Mouse (Mus musculus): ENCODE data around the gene Gm11060. TPM values are rescaled to one million over a fixed set of nuclear protein-coding genes. Genes with fewer than 3 reads are reported as not detected.

The Gm11060 gene
- polyA plus RNA-seq, 1 experiment from 2014 or later: not detected

GRCm38 (mm10) chr2:105084035-105084434 is 7.8 kb upstream of the Gm11060 start:
- no peak for ATAC-seq (ENCODE audit: insufficient read depth)
- 58% methylated on average over 4 of the region's 4 CpGs for WGBS (ENCODE audit: insufficient replicate concordance)
- Histone ChIP-seq H3K9ac (no peak overlapping the region), H3K27ac (replicated peaks) (no peak overlapping the region), H3K36me3 (replicated peaks) (no peaks in the 10 kb centered on the region), H3K4me1 (replicated peaks) (no peaks in the 10 kb centered on the region), H3K27me3 (no peaks in the 10 kb centered on the region), H3K4me2 (no peak overlapping the region), H3K4me3 (replicated peaks) (no peak overlapping the region), H3K9me3 (replicated peaks) (no peaks in the 10 kb centered on the region)

- no peak for ATAC-seq (ENCODE audit: insufficient read depth)
- no peak overlapping the region for H3K4me2 ChIP-seq
- 73% methylated on average over 3 of the region's 3 CpGs for WGBS (ENCODE audit: insufficient replicate concordance)
These were observed 5.7 kb upstream of the Gm11060 start for GRCm38 (mm10) chr2:105086081-105086480.

GRCm38 (mm10) chr2:105088005-105088404 is 3.8 kb upstream of the Gm11060 start:
- no peaks in the 10 kb centered on the region for H3K9me3 ChIP-seq (replicated peaks)
- no peak overlapping the region for H3K4me3 ChIP-seq (replicated peaks)
- H3K4me1 ChIP-seq (replicated peaks): no peaks in the 10 kb centered on the region
- H3K27me3 ChIP-seq: no peaks in the 10 kb centered on the region
- H3K9ac ChIP-seq: no peak overlapping the region
- ATAC-seq (ENCODE audit: insufficient read depth): no peak
- H3K36me3 ChIP-seq (replicated peaks): no peaks in the 10 kb centered on the region
- no peak overlapping the region for H3K4me2 ChIP-seq
- WGBS (ENCODE audit: insufficient replicate concordance): 48% methylated on average over 3 of the region's 3 CpGs
- H3K27ac ChIP-seq (replicated peaks): no peak overlapping the region

More at GRCm38 (mm10) chr2:105086081-105086480, 5.7 kb upstream of the Gm11060 start:
- no peaks in the 10 kb centered on the region for H3K27me3 ChIP-seq
- H3K4me3 ChIP-seq (replicated peaks): no peak overlapping the region
- no peak overlapping the region for H3K9ac ChIP-seq
- H3K4me1 ChIP-seq (replicated peaks): no peaks in the 10 kb centered on the region
- no peak overlapping the region for H3K27ac ChIP-seq (replicated peaks)
- H3K36me3 ChIP-seq (replicated peaks): no peaks in the 10 kb centered on the region
- no peaks in the 10 kb centered on the region for H3K9me3 ChIP-seq (replicated peaks)

GRCm38 (mm10) chr2:105089083-105089482 is 2.7 kb upstream of the Gm11060 start:
- no peaks in the 10 kb centered on the region for H3K36me3 ChIP-seq (replicated peaks)
- 60% methylated on average over 4 of the region's 4 CpGs for WGBS (ENCODE audit: insufficient replicate concordance)
- H3K9ac ChIP-seq: no peak overlapping the region
- no peaks in the 10 kb centered on the region for H3K4me1 ChIP-seq (replicated peaks)
- no peaks in the 10 kb centered on the region for H3K27me3 ChIP-seq
- no peaks in the 10 kb centered on the region for H3K9me3 ChIP-seq (replicated peaks)
- H3K4me2 ChIP-seq: no peak overlapping the region
- H3K27ac ChIP-seq (replicated peaks): no peak overlapping the region
- no peak overlapping the region for H3K4me3 ChIP-seq (replicated peaks)
- no peak for ATAC-seq (ENCODE audit: insufficient read depth)

GRCm38 (mm10) chr2:105089581-105090508 is 2.0 kb upstream of the Gm11060 start:
- no peak overlapping the region for H3K27ac ChIP-seq (replicated peaks)

GRCm38 (mm10) chr2:105090991-105091390 is 827 bp upstream of the Gm11060 start:
- no peak for ATAC-seq (ENCODE audit: insufficient read depth)
- 67% methylated on average over 5 of the region's 5 CpGs for WGBS (ENCODE audit: insufficient replicate concordance)
- Histone ChIP-seq H3K9me3 (replicated peaks) (no peaks in the 10 kb centered on the region), H3K36me3 (replicated peaks) (no peaks in the 10 kb centered on the region), H3K4me3 (replicated peaks) (no peak overlapping the region), H3K9ac (no peak overlapping the region), H3K4me2 (no peak overlapping the region), H3K27ac (replicated peaks) (no peak overlapping the region), H3K27me3 (no peaks in the 10 kb centered on the region), H3K4me1 (replicated peaks) (no peaks in the 10 kb centered on the region)

More at GRCm38 (mm10) chr2:105089581-105090508, 2.0 kb upstream of the Gm11060 start:
- H3K9me3 ChIP-seq (replicated peaks): no peaks in the 10 kb centered on the region
- no peak overlapping the region for H3K4me3 ChIP-seq (replicated peaks)
- 49% methylated on average over 7 of the region's 7 CpGs for WGBS (ENCODE audit: insufficient replicate concordance)
- H3K4me1 ChIP-seq (replicated peaks): no peaks in the 10 kb centered on the region
- no peak overlapping the region for H3K9ac ChIP-seq
- no peak overlapping the region for H3K4me2 ChIP-seq
- no peak for ATAC-seq (ENCODE audit: insufficient read depth)
- H3K27me3 ChIP-seq: no peaks in the 10 kb centered on the region
- no peaks in the 10 kb centered on the region for H3K36me3 ChIP-seq (replicated peaks)

- Histone ChIP-seq H3K4me1 (replicated peaks) (no peaks in the 10 kb centered on the region), H3K9ac (no peak overlapping the region), H3K4me2 (no peak overlapping the region), H3K27me3 (no peaks in the 10 kb centered on the region), H3K4me3 (replicated peaks) (no peak overlapping the region), H3K36me3 (replicated peaks) (no peaks in the 10 kb centered on the region), H3K27ac (replicated peaks) (no peak overlapping the region), H3K9me3 (replicated peaks) (no peaks in the 10 kb centered on the region)
- ATAC-seq (ENCODE audit: insufficient read depth): no peak
- WGBS (ENCODE audit: insufficient replicate concordance): 71% methylated on average over 22 of the region's 22 CpGs
These were observed 5.6 kb downstream of the Gm11060 start for GRCm38 (mm10) chr2:105097294-105097953.

GRCm38 (mm10) chr2:105099410-105099809 is 7.6 kb downstream of the Gm11060 start:
- WGBS (ENCODE audit: insufficient replicate concordance): 59% methylated on average over 7 of the region's 7 CpGs
- no peaks in the 10 kb centered on the region for H3K9me3 ChIP-seq (replicated peaks)
- no peak overlapping the region for H3K4me2 ChIP-seq
- H3K27me3 ChIP-seq: no peaks in the 10 kb centered on the region
- no peaks in the 10 kb centered on the region for H3K36me3 ChIP-seq (replicated peaks)
- no peak overlapping the region for H3K27ac ChIP-seq (replicated peaks)
- no peak overlapping the region for H3K4me3 ChIP-seq (replicated peaks)
- ATAC-seq (ENCODE audit: insufficient read depth): no peak
- H3K9ac ChIP-seq: no peak overlapping the region
- no peaks in the 10 kb centered on the region for H3K4me1 ChIP-seq (replicated peaks)

- 54% methylated on average over 7 of the region's 7 CpGs for WGBS (ENCODE audit: insufficient replicate concordance)
- Histone ChIP-seq H3K27ac (replicated peaks) (no peak overlapping the region), H3K27me3 (no peaks in the 10 kb centered on the region), H3K36me3 (replicated peaks) (no peaks in the 10 kb centered on the region), H3K4me3 (replicated peaks) (no peak overlapping the region), H3K4me2 (no peak overlapping the region), H3K9ac (no peak overlapping the region), H3K4me1 (replicated peaks) (no peaks in the 10 kb centered on the region), H3K9me3 (replicated peaks) (no peaks in the 10 kb centered on the region)
- ATAC-seq (ENCODE audit: insufficient read depth): no peak
These were observed 8.7 kb downstream of the Gm11060 start for GRCm38 (mm10) chr2:105100541-105100940.

- H3K9ac ChIP-seq: no peak overlapping the region
- H3K4me2 ChIP-seq: no peak overlapping the region
- no peak overlapping the region for H3K4me3 ChIP-seq (replicated peaks)
- H3K27ac ChIP-seq (replicated peaks): no peak overlapping the region
- H3K36me3 ChIP-seq (replicated peaks): no peaks in the 10 kb centered on the region
- H3K9me3 ChIP-seq (replicated peaks): no peaks in the 10 kb centered on the region
- no peak for ATAC-seq (ENCODE audit: insufficient read depth)
- 45% methylated on average over 6 of the region's 6 CpGs for WGBS (ENCODE audit: insufficient replicate concordance)
- H3K27me3 ChIP-seq: peaks cover 6% of the 10 kb centered on the region; the same call in 1 of the 2 replicates
- no peaks in the 10 kb centered on the region for H3K4me1 ChIP-seq (replicated peaks)
These were observed 16.9 kb downstream of the Gm11060 start for GRCm38 (mm10) chr2:105108703-105109158.

- Histone ChIP-seq H3K9me3 (replicated peaks) (no peaks in the 10 kb centered on the region), H3K36me3 (replicated peaks) (no peaks in the 10 kb centered on the region), H3K27ac (replicated peaks) (no peak overlapping the region), H3K4me3 (replicated peaks) (no peak overlapping the region), H3K9ac (no peak overlapping the region), H3K4me2 (no peak overlapping the region), H3K27me3 (peaks cover 22% of the 10 kb centered on the region), H3K4me1 (replicated peaks) (no peaks in the 10 kb centered on the region)
- WGBS (ENCODE audit: insufficient replicate concordance): 16% methylated on average over 9 of the region's 9 CpGs
- ATAC-seq (ENCODE audit: insufficient read depth): no peak
These were observed 22.3 kb downstream of the Gm11060 start for GRCm38 (mm10) chr2:105114074-105114473.
